Mouse (Mus musculus) stomach, embryonic 14.5 days (tissue): Measurements from ENCODE around the gene Acbd7. TPM values are rescaled to one million over a fixed set of nuclear protein-coding genes. Genes with fewer than 3 reads are reported as not detected.

Experiments used
- ATAC-seq: fragments of 200-750 bp; cut with Nextera tagmentation; 2 replicates; pipeline ENCODE4 v1.8.0; 2017; ENCODE audit warnings: low read depth, moderate TSS enrichment; ENCODE audit not compliant: insufficient number of reproducible peaks, insufficient read depth, low FRiP score
- H3K27ac ChIP-seq: fragments of 300-500 bp; sonication (generic); 2 replicates; pipeline ENCODE4 v1.5.1; 2014; ENCODE audit warnings: mild to moderate bottlenecking, low read length, moderate library complexity, mixed read lengths
- H3K27me3 ChIP-seq: fragments of 300-500 bp; sonication (generic); 2 replicates; pipeline ENCODE4 v1.6.1; 2014; ENCODE audit warnings: low read length, control low read depth, mixed read lengths; ENCODE audit not compliant: control insufficient read depth, insufficient read depth
- H3K36me3 ChIP-seq: fragments of 300-500 bp; sonication (generic); 2 replicates; pipeline ENCODE4 v1.6.1; 2014; ENCODE audit warnings: mild to moderate bottlenecking, control low read depth, low read length, moderate library complexity, mixed read lengths; ENCODE audit not compliant: control insufficient read depth, insufficient read depth
- H3K4me1 ChIP-seq: fragments of 300-500 bp; sonication (generic); 2 replicates; pipeline ENCODE4 v1.6.1; 2014; ENCODE audit warnings: low read length, control low read depth, mixed read lengths; ENCODE audit not compliant: control insufficient read depth, insufficient read depth
- H3K4me2 ChIP-seq: fragments of 300-500 bp; sonication (generic); replicated peaks from 2 replicates; pipeline ENCODE4 v1.6.1; 2014; ENCODE audit warnings: low read depth, low read length, control low read depth
- H3K4me3 ChIP-seq: fragments of 300-500 bp; sonication (generic); 2 replicates; pipeline ENCODE4 v1.5.1; 2014; ENCODE audit warnings: low read depth, low read length, control low read depth
- H3K9ac ChIP-seq: fragments of 300-500 bp; sonication (generic); replicated peaks from 2 replicates; pipeline ENCODE4 v1.6.1; 2014; ENCODE audit warnings: low read depth, mild to moderate bottlenecking, control low read depth, low read length, moderate library complexity, mixed read lengths
- H3K9me3 ChIP-seq: fragments of 300-500 bp; sonication (generic); 2 replicates; pipeline ENCODE4 v1.6.1; 2016; ENCODE audit warnings: low read depth, low read length, control low read depth; ENCODE audit not compliant: control insufficient read depth
- WGBS: fragments of 180-500 bp; shearing (Covaris S2); extraction: QIAGEN DNeasy Blood & Tissue Kit; methylation state at CpG from one replicate; pipeline ENCODE4 v1.1.7; 2014; 5-methylcytosine and 5-hydroxymethylcytosine counted together
- polyA plus RNA-seq: library from polyadenylated mRNA; unstranded; fragments of >200 nt; fragmentation: Nextera tagmentation; extraction: Ambion mirVana; gene quantifications from 2 replicates; pipeline ENCODE4 v1.2.1, GENCODE M21; 2014

Acbd7 gene
- polyA plus RNA-seq, 1 experiment from 2014 or later = 1.4 TPM

- Histone ChIP-seq H3K27me3 (no peaks in the 10 kb centered on the region), H3K9me3 (no peaks in the 10 kb centered on the region), H3K27ac (no peak overlapping the region), H3K4me1 (peaks cover 6% of the 10 kb centered on the region; the same call in 1 of the 2 replicates), H3K9ac (no peak overlapping the region), H3K36me3 (peaks cover 35% of the 10 kb centered on the region), H3K4me3 (no peak overlapping the region), H3K4me2 (no peak overlapping the region)
- ATAC-seq = no peak
- 85% methylated on average over 1 of the region's 1 CpGs for WGBS
These were observed 9.4 kb upstream of the Acbd7 start for GRCm38 (mm10) chr2:3326547-3326946.

DNA sequence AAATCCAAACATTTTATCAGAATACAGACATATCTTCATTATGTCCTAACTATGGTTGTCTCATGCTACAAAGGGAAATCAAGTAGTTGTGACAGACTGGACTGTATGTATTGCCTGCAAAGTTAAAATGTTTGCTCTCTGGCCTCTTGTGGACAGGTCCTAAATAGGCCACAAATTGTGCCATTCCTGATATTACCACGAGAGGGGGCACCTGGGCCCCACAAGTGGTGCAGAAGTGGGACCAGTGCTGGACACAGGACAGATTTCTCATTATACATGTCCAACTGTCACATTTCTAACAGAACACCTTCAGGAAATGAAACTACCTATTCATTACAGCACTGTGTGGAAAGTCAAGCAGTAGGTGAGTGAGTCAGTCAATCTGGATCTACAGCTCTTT is 8.6 kb upstream of the Acbd7 start:
- ATAC-seq = no peak

GRCm38 (mm10) chr2:3331071-3331703 is 4.8 kb upstream of the Acbd7 start:
- Histone ChIP-seq H3K27me3 (no peaks in the 10 kb centered on the region), H3K4me1 (peaks cover 12% of the 10 kb centered on the region; the same call in 1 of the 2 replicates), H3K4me3 (peak overlapping the region; percentile 60), H3K9ac (peak overlapping the region; percentile 49; the same call in 1 of the 2 replicates), H3K27ac (no peak overlapping the region), H3K36me3 (peaks cover 24% of the 10 kb centered on the region), H3K4me2 (peak overlapping the region; percentile 62), H3K9me3 (no peaks in the 10 kb centered on the region)
- no peak for ATAC-seq
- 76% methylated on average over 5 of the region's 5 CpGs for WGBS

More for the DNA sequence above, 8.6 kb upstream of the Acbd7 start:
- H3K4me3 ChIP-seq = no peak overlapping the region
- peaks cover 35% of the 10 kb centered on the region for H3K36me3 ChIP-seq
- peaks cover 8% of the 10 kb centered on the region; the same call in 1 of the 2 replicates for H3K4me1 ChIP-seq
- 36% methylated on average over 1 of the region's 1 CpGs for WGBS
- H3K27ac ChIP-seq = no peak overlapping the region
- no peaks in the 10 kb centered on the region for H3K9me3 ChIP-seq
- H3K27me3 ChIP-seq = no peaks in the 10 kb centered on the region
- H3K4me2 ChIP-seq = no peak overlapping the region
- no peak overlapping the region for H3K9ac ChIP-seq

DNA sequence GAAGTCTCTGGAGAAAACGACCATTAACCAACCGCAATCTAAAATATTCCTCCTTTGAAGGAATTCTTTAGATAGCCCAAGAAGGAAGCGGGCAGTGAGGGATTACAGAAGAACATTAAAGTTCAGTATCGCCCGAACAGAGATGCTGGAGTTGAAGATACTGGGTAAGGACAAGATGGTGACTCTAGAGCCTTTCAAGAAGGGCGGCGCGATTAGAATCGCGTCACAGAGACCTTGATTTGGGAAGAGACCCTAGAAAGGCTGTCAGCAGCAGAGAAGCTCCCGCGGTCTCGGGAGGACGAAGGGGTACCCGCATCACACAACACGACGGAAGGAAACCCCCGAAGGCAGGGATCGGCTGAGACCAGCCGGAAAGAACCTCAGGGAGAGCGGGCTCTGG is 3.9 kb upstream of the Acbd7 start:
- Histone ChIP-seq H3K4me3 (peak overlapping the region; percentile 60), H3K9me3 (no peaks in the 10 kb centered on the region), H3K27ac (peak overlapping the region; percentile 64), H3K4me1 (peaks cover 12% of the 10 kb centered on the region; the same call in 1 of the 2 replicates), H3K9ac (peak overlapping the region; percentile 49), H3K4me2 (peak overlapping the region; percentile 62), H3K27me3 (no peaks in the 10 kb centered on the region), H3K36me3 (peaks cover 19% of the 10 kb centered on the region; the same call in 1 of the 2 replicates)
- WGBS = under 1% methylated on average over 21 of the region's 21 CpGs
- no peak for ATAC-seq

DNA sequence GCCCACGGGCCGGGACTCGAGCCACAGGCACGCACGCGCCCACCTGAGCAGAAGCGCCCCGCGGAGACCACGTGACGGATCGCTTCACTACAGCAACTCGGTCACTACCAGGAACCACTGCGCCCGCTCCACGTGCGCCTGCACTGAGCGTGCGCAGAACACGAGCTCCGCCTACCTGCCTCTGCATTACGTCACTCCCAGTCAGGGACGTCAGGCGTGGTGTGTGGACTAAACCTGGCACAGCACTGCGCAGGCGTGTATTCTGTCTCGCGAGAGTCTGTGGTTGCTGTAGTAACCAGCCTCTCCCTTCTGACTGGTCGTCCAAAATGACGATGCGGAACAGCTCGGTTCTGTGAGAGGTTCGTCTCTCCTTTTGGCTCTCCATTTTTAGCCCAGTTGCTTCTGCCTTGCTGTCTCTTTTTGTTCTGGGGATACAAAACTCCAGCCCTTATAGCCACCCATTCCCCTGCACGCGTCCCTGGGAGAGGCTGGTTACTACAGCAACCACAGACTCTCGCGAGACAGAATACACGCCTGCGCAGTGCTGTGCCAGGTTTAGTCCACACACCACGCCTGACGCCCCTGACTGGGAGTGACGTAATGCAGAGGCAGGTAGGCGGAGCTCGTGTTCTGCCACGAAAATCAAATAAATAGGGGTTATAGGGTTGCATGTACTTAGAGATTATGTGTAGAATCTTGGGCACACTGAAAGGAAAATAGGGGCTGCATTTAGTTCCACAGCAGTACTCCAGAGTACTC is 3.3 kb upstream of the Acbd7 start, which contains the start of gene Rpp38:
Gene Rpp38 (minus strand): TSS at position 160 of the 759 bp plus-strand sequence.
- peak within 1 kb of the TSS; percentile 64 for H3K27ac ChIP-seq
- WGBS = 0% methylated on average over 45 of the region's 45 CpGs
- no peaks in the 10 kb centered on the region for H3K9me3 ChIP-seq
- peaks cover 19% of the 10 kb centered on the region; the same call in 1 of the 2 replicates for H3K36me3 ChIP-seq
- peak within 1 kb of the TSS; percentile 62 for H3K4me2 ChIP-seq
- peaks cover 12% of the 10 kb centered on the region; the same call in 1 of the 2 replicates for H3K4me1 ChIP-seq
- H3K27me3 ChIP-seq = no peaks in the 10 kb centered on the region
- H3K4me3 ChIP-seq = peak within 1 kb of the TSS; percentile 60
- H3K9ac ChIP-seq = peak within 1 kb of the TSS; percentile 49
- ATAC-seq = peak; percentile 98

DNA sequence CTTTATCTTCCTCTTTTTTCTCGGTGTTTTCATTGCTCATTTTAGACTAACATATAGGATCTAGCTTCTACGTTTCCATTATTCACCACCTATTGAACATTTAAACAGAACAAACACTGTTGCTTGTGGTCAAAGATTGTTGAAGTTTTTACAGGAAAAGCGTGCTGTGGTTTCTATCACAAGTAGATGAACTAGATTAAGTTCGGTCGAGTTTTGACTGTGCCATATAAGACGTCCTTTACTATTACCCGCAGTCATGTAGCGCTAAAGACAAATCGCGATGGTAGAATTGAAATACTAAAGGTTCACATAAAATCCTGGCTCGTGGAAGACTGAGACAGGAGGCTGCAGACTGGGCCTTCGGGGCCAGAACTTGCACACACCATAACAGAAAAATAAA is 2.2 kb upstream of the Acbd7 start:
- H3K36me3 ChIP-seq = peaks cover 9% of the 10 kb centered on the region; the same call in 1 of the 2 replicates
- peaks cover 12% of the 10 kb centered on the region; the same call in 1 of the 2 replicates for H3K4me1 ChIP-seq
- H3K27me3 ChIP-seq = no peaks in the 10 kb centered on the region
- WGBS = 89% methylated on average over 12 of the region's 12 CpGs
- no peaks in the 10 kb centered on the region for H3K9me3 ChIP-seq
- no peak for ATAC-seq
- no peak overlapping the region for H3K4me2 ChIP-seq
- H3K9ac ChIP-seq = no peak overlapping the region
- no peak overlapping the region for H3K4me3 ChIP-seq
- H3K27ac ChIP-seq = no peak overlapping the region

- 77% methylated on average over 4 of the region's 4 CpGs for WGBS
- no peak for ATAC-seq
These were observed 12.5 kb downstream of the Acbd7 start for GRCm38 (mm10) chr2:3348422-3348821.

GRCm38 (mm10) chr2:3348919-3349318 is 13.0 kb downstream of the Acbd7 start:
- Histone ChIP-seq H3K36me3 (no peaks in the 10 kb centered on the region), H3K4me3 (no peak overlapping the region), H3K4me1 (no peaks in the 10 kb centered on the region), H3K9ac (no peak overlapping the region), H3K27me3 (no peaks in the 10 kb centered on the region), H3K9me3 (no peaks in the 10 kb centered on the region), H3K27ac (no peak overlapping the region), H3K4me2 (no peak overlapping the region)
- no peak for ATAC-seq
- WGBS = 26% methylated on average over 3 of the region's 3 CpGs

More at GRCm38 (mm10) chr2:3348422-3348821, 12.5 kb downstream of the Acbd7 start:
- Histone ChIP-seq H3K4me2 (no peak overlapping the region), H3K27ac (no peak overlapping the region), H3K4me1 (no peaks in the 10 kb centered on the region), H3K9ac (no peak overlapping the region), H3K36me3 (no peaks in the 10 kb centered on the region), H3K4me3 (no peak overlapping the region), H3K9me3 (no peaks in the 10 kb centered on the region), H3K27me3 (no peaks in the 10 kb centered on the region)
